Mouse (Mus musculus): ENCODE data around the gene Scn1a.

The Scn1a gene

DNA sequence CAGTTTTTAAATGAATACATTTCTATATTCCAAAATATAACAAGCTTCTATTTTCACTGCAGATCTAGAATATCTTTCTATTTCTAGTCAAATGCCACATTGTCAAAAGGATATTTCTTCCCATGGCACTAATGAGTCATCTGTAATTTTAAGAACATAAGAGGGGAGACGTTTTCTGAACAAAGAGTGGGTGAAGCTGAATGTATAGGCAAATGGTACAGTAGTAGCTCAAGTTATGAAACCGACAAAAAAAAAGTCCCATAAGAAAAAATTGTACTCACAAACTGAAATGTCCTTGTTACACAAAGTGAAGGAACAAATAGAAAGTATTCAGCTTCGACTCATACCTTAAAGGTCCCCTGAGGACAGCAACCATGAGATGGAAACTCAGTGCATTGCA lies 94.5 kb downstream of the Scn1a start:
- no peaks in the 10 kb centered on the region for H3K36me3 ChIP-seq (ENCODE audit: insufficient read depth, low read length)
- H3K4me1 ChIP-seq (replicated peaks; ENCODE audit: low read depth, low read length) = no peaks in the 10 kb centered on the region
- H3K9me3 ChIP-seq (ENCODE audit: low read length) = no peaks in the 10 kb centered on the region
- no peak overlapping the region for H3K4me3 ChIP-seq (replicated peaks; ENCODE audit: low read length)
- H3K27me3 ChIP-seq (ENCODE audit: insufficient read depth, low read length) = no peaks in the 10 kb centered on the region
- TF ChIP-seq CTCF (conservative IDR thresholded peaks at IDR 0.05; ENCODE audit: low read length) (no peak), NANOG (IDR thresholded peaks at IDR 0.05; ENCODE audit: borderline replicate concordance, low read length) (no peak), POU5F1 (IDR thresholded peaks at IDR 0.05; ENCODE audit: borderline replicate concordance, low read length) (no peak)

DNA sequence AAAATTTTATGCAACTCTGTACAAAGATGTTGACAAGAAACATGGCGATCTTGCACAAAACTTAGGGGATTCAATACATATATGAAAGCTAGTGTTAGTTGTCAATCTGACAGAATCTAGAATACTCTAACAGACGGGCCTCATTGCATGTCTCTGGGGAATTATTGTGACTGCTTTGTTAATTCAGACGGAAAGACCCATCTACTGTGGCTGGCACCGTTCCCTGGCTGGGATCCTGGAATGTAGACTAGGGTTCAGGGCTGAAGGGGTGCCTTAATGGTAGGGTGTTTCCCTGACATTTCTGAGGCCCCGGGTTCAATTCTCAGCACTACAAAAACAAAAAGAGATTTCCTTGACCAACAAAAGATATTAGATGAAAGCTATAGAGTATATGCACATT lies 103.2 kb downstream of the Scn1a start:
- H3K4me3 ChIP-seq (replicated peaks; ENCODE audit: low read length) = no peak overlapping the region
- no peaks in the 10 kb centered on the region for H3K4me1 ChIP-seq (replicated peaks; ENCODE audit: low read depth, low read length)
- no peaks in the 10 kb centered on the region for H3K27me3 ChIP-seq (ENCODE audit: insufficient read depth, low read length)
- H3K36me3 ChIP-seq (ENCODE audit: insufficient read depth, low read length) = no peaks in the 10 kb centered on the region
- no peaks in the 10 kb centered on the region for H3K9me3 ChIP-seq (ENCODE audit: low read length)
- TF ChIP-seq POU5F1 (IDR thresholded peaks at IDR 0.05; ENCODE audit: borderline replicate concordance, low read length) (no peak), NANOG (IDR thresholded peaks at IDR 0.05; ENCODE audit: borderline replicate concordance, low read length) (no peak), CTCF (conservative IDR thresholded peaks at IDR 0.05; ENCODE audit: low read length) (no peak)

DNA sequence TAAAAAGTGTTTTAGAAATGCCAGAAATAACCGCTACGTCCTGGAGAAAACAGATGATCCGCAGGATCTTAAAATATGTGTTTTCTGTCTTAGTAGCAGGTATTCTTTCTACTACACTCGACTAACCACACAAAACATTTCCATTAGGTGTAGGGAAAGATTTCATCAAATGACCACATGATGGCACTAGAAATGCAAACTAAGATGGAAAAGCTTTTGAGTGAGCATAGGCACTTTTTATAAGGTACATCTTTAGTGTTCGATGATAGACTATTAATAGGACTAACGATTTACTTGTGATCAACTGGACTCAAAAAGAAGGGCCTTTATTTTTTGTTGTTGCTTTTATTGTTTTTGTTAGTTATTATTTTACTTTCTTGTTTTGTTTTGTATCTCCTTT lies 104.2 kb downstream of the Scn1a start:
- no peaks in the 10 kb centered on the region for H3K36me3 ChIP-seq (ENCODE audit: insufficient read depth, low read length)
- H3K9me3 ChIP-seq (ENCODE audit: low read length) = no peaks in the 10 kb centered on the region
- no peak for TF ChIP-seq POU5F1 (IDR thresholded peaks at IDR 0.05; ENCODE audit: borderline replicate concordance, low read length)
- TF ChIP-seq CTCF (conservative IDR thresholded peaks at IDR 0.05; ENCODE audit: low read length) = 0 out of 2 replicates have a peak, but pooled peaks have one; percentile 12
- no peaks in the 10 kb centered on the region for H3K4me1 ChIP-seq (replicated peaks; ENCODE audit: low read depth, low read length)
- no peaks in the 10 kb centered on the region for H3K27me3 ChIP-seq (ENCODE audit: insufficient read depth, low read length)
- H3K4me3 ChIP-seq (replicated peaks; ENCODE audit: low read length) = no peak overlapping the region

DNA sequence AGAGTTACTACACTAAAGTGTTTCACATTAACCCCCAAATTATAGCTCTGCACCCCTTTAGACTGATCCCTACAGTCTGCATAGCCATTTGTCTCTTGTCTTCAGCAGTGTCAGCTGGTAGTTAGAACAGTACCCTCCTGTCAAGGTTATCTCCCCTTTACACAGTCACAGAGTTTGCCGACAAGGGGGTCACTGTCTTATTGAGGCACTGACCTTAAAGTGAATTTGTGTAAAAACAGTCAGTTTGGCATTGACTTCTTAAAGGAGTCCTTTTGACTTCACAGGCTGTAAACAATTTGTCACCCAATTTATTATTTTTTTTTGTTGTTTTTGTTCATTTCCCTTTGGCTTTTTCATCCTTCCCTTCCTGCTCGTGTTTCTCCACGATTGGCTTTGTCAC lies 168.1 kb downstream of the Scn1a start:
- Histone ChIP-seq H3K4me1 (replicated peaks; ENCODE audit: low read depth, low read length) (no peaks in the 10 kb centered on the region), H3K4me3 (replicated peaks; ENCODE audit: low read length) (no peak overlapping the region), H3K36me3 (ENCODE audit: insufficient read depth, low read length) (no peaks in the 10 kb centered on the region), H3K9me3 (ENCODE audit: low read length) (peaks cover 9% of the 10 kb centered on the region), H3K27me3 (ENCODE audit: insufficient read depth, low read length) (no peaks in the 10 kb centered on the region)
- no peak for TF ChIP-seq CTCF (conservative IDR thresholded peaks at IDR 0.05; ENCODE audit: low read length)
- TF ChIP-seq NANOG (IDR thresholded peaks at IDR 0.05; ENCODE audit: borderline replicate concordance, low read length) = no peak
- TF ChIP-seq POU5F1 (IDR thresholded peaks at IDR 0.05; ENCODE audit: borderline replicate concordance, low read length) = no peak

DNA sequence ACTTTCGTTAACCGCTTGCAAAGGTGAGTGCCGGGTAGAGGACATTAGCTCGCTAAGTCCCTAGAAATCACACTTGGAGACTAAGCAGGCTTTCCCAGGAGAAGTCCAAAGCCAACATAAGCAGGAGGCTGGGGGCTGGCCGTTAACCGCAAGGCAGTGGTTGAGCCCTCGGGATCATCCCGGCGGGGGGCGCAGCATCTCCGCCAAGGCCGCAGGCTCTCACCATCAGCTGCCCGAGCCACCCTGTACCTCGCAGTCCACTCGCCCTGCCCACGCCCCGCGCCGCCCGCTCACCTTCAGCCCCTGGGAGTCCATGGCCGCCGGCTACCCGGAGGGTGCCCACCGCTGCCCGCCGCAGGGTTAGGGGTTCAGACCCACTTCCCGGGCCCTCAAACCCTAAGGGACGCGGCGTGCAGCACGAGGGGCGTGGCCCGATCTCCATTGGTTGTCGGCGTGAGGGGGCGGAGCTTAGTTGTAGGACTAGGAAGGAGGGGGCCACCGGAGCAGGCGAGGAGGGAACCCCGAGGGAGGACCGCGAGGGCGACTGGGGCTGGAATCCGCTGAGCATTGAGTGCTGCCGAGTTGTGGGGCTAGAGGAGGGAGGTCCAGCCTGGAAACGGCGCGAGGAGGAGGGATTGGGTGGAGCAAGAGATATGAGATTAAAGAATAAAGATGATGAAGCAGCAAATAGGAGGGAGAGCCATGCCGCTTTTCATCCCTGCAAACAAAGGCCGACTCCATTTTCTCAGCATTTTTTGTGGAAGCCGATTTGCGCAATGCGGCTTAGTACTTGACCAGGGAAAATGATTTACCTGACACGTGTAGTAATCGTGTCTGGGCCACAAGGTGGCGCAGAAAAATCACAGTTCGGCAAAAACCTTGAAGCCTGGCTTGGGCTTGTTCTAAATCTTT lies 184.2 kb downstream of the Scn1a start, which contains the start of gene Ttc21b:
Gene Ttc21b, minus strand, starts transcription at position 398 of the 912 bp plus-strand sequence.
- TF ChIP-seq CTCF (conservative IDR thresholded peaks at IDR 0.05; ENCODE audit: low read length) = peak; percentile 68
- TF ChIP-seq NANOG (IDR thresholded peaks at IDR 0.05; ENCODE audit: borderline replicate concordance, low read length) = no peak
- Histone ChIP-seq H3K9me3 (ENCODE audit: low read length) (no peaks in the 10 kb centered on the region), H3K4me1 (replicated peaks; ENCODE audit: low read depth, low read length) (peaks cover 4% of the 10 kb centered on the region; the same call in 1 of the 2 replicates), H3K27me3 (ENCODE audit: insufficient read depth, low read length) (peaks cover 22% of the 10 kb centered on the region), H3K4me3 (replicated peaks; ENCODE audit: low read length) (peak within 1 kb of the TSS; percentile 90), H3K36me3 (ENCODE audit: insufficient read depth, low read length) (peaks cover under 1% of the 10 kb centered on the region; the same call in 1 of the 2 replicates)

DNA sequence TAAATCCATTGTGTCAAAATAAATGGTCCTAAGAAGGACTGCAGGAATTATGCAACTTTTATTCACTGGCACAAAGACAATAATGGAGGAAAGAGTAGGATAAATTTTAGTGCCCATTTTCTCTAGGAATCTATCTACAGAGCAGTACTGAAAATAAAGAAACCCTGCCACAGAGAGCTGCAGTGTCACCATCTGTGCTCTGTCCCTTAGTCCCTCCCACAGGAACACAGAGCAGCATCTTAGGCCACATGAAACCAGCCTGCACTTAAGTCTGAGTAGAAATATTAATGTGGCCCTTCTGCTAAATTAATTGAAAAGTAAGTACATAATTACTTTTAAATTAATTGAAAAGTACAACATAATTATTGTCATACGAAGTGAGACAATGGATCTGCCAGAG lies 196.6 kb downstream of the Scn1a start:
- no peaks in the 10 kb centered on the region for H3K9me3 ChIP-seq (ENCODE audit: low read length)
- 0 out of 2 replicates have a peak, but pooled peaks cover 3% of the 10 kb centered on the region for H3K4me1 ChIP-seq (replicated peaks; ENCODE audit: low read depth, low read length)
- H3K27me3 ChIP-seq (ENCODE audit: insufficient read depth, low read length) = no peaks in the 10 kb centered on the region
- H3K4me3 ChIP-seq (replicated peaks; ENCODE audit: low read length) = no peak overlapping the region
- TF ChIP-seq CTCF (conservative IDR thresholded peaks at IDR 0.05; ENCODE audit: low read length) = no peak
- TF ChIP-seq POU5F1 (IDR thresholded peaks at IDR 0.05; ENCODE audit: borderline replicate concordance, low read length) = no peak
- no peak for TF ChIP-seq NANOG (IDR thresholded peaks at IDR 0.05; ENCODE audit: borderline replicate concordance, low read length)
- H3K36me3 ChIP-seq (ENCODE audit: insufficient read depth, low read length) = 0 out of 2 replicates have a peak, but pooled peaks cover 12% of the 10 kb centered on the region

DNA sequence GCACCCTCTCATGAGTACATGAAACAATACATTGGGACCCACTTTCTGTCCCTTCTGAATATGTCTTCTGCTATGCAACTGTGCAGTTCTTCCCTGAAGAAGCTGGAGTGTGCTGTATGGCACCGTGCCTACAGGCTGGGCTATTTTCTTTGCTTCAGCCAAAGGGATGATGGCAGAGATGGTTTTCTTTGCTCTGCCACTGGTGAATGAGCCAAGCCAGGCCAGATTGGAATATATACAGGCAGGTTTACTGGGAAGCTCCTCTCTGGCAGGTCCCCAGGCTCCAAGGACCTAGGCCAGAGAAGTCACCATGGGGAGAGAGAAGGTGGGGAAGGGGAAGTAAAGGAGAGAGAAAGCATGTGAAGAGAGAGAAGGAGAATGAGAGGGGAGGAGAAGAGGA lies 200.3 kb downstream of the Scn1a start:
- H3K9me3 ChIP-seq (ENCODE audit: low read length) = no peaks in the 10 kb centered on the region
- no peak overlapping the region for H3K4me3 ChIP-seq (replicated peaks; ENCODE audit: low read length)
- no peaks in the 10 kb centered on the region for H3K27me3 ChIP-seq (ENCODE audit: insufficient read depth, low read length)
- TF ChIP-seq NANOG (IDR thresholded peaks at IDR 0.05; ENCODE audit: borderline replicate concordance, low read length) (no peak), CTCF (conservative IDR thresholded peaks at IDR 0.05; ENCODE audit: low read length) (no peak), POU5F1 (IDR thresholded peaks at IDR 0.05; ENCODE audit: borderline replicate concordance, low read length) (no peak)
- H3K36me3 ChIP-seq (ENCODE audit: insufficient read depth, low read length) = no peaks in the 10 kb centered on the region
- 0 out of 2 replicates have a peak, but pooled peaks cover 3% of the 10 kb centered on the region for H3K4me1 ChIP-seq (replicated peaks; ENCODE audit: low read depth, low read length)

DNA sequence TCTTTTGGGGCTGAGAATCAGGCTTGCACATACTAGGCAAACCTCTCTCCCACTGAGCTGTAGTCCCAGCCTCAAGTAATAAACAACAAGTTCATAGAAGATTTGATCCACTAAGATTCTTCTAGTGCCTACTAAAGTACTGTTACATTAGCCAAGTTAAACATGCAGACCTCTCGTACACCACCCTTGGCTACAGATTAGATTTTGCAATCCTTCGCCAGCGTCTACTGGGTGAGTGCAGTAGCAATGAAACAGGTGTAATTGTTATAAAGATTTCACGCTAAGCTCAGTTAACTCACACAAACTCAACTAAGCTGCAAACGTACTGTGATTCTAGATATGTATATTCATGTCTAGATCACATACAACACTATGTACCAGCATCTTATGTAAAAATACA lies 201.8 kb downstream of the Scn1a start:
- Histone ChIP-seq H3K36me3 (ENCODE audit: insufficient read depth, low read length) (no peaks in the 10 kb centered on the region), H3K27me3 (ENCODE audit: insufficient read depth, low read length) (no peaks in the 10 kb centered on the region), H3K4me3 (replicated peaks; ENCODE audit: low read length) (no peak overlapping the region), H3K9me3 (ENCODE audit: low read length) (no peaks in the 10 kb centered on the region), H3K4me1 (replicated peaks; ENCODE audit: low read depth, low read length) (0 out of 2 replicates have a peak, but pooled peaks cover 3% of the 10 kb centered on the region)
- no peak for TF ChIP-seq CTCF (conservative IDR thresholded peaks at IDR 0.05; ENCODE audit: low read length)
- no peak for TF ChIP-seq NANOG (IDR thresholded peaks at IDR 0.05; ENCODE audit: borderline replicate concordance, low read length)
- no peak for TF ChIP-seq POU5F1 (IDR thresholded peaks at IDR 0.05; ENCODE audit: borderline replicate concordance, low read length)

Data from E14TG2a.4 (cell line).